Mouse (Mus musculus) forebrain, embryonic 12.5 days (tissue): ENCODE measurements around the gene Myo1a. TPM values are rescaled to one million over a fixed set of nuclear protein-coding genes. Genes with fewer than 3 reads are reported as not detected.
"Not testable (repeated sequence)": the region's sequence is repeated elsewhere in the genome, so short reads cannot be mapped to it uniquely, and the experiment has no call there.

Experiments used
- ATAC-seq: fragments of 200-750 bp; cut with Nextera tagmentation; 2 replicates; pipeline ENCODE4 v1.8.0; 2017; ENCODE audit warnings: moderate TSS enrichment; ENCODE audit not compliant: low FRiP score
- H3K27ac ChIP-seq: fragments of 300-500 bp; sonication (generic); 2 replicates; pipeline ENCODE4 v1.5.1; 2016; ENCODE audit warnings: mild to moderate bottlenecking
- H3K27me3 ChIP-seq: fragments of 300-500 bp; sonication (generic); 2 replicates; pipeline ENCODE4 v1.6.1; 2016; ENCODE audit warnings: mild to moderate bottlenecking
- H3K36me3 ChIP-seq: fragments of 300-500 bp; sonication (generic); replicated peaks from 2 replicates; pipeline ENCODE4 v1.6.1; 2016; ENCODE audit warnings: mild to moderate bottlenecking
- H3K4me1 ChIP-seq: fragments of 300-500 bp; sonication (generic); 2 replicates; pipeline ENCODE4 v1.6.1; 2016
- H3K4me2 ChIP-seq: fragments of 300-500 bp; sonication (generic); 2 replicates; pipeline ENCODE4 v1.6.1; 2016; ENCODE audit warnings: mild to moderate bottlenecking, moderate library complexity
- H3K4me3 ChIP-seq: fragments of 300-500 bp; sonication (generic); replicated peaks from 2 replicates; pipeline ENCODE4 v1.5.1; 2016; ENCODE audit warnings: mild to moderate bottlenecking
- H3K9ac ChIP-seq: fragments of 300-500 bp; sonication (generic); 2 replicates; pipeline ENCODE4 v1.6.1; 2016; ENCODE audit warnings: mild to moderate bottlenecking
- H3K9me3 ChIP-seq: fragments of 300-500 bp; sonication (generic); 2 replicates; pipeline ENCODE4 v1.6.1; 2016
- WGBS: fragments of 180-500 bp; shearing (Covaris S2); methylation state at CpG from one replicate; pipeline ENCODE4 v1.1.7; 2016; 5-methylcytosine and 5-hydroxymethylcytosine counted together
- polyA plus RNA-seq: library from polyadenylated mRNA; unstranded; fragments of >200 nt; fragmentation: Nextera tagmentation; extraction: Ambion mirVana; gene quantifications from 2 replicates; pipeline ENCODE4 v1.2.1, GENCODE M21; 2016

The Myo1a gene
- polyA plus RNA-seq, 1 experiment from 2014 or later, result 0.50 TPM

- no peaks in the 10 kb centered on the region for H3K9me3 ChIP-seq
- H3K27me3 ChIP-seq, result no peaks in the 10 kb centered on the region
- H3K4me3 ChIP-seq, result no peak overlapping the region
- H3K9ac ChIP-seq, result no peak overlapping the region
- no peaks in the 10 kb centered on the region for H3K36me3 ChIP-seq
- 57% methylated on average over 18 of the region's 18 CpGs for WGBS
- H3K27ac ChIP-seq, result no peak overlapping the region
- peak overlapping the region; percentile 32 for H3K4me2 ChIP-seq
- no peaks in the 10 kb centered on the region for H3K4me1 ChIP-seq
- no peak for ATAC-seq
Observed at GRCm38 (mm10) chr10:127755770-127756468, 50.9 kb downstream of the Myo1a start.

- Histone ChIP-seq H3K9me3 (no peaks in the 10 kb centered on the region), H3K36me3 (no peaks in the 10 kb centered on the region), H3K4me3 (no peak within 1 kb of the TSS), H3K27me3 (no peaks in the 10 kb centered on the region), H3K27ac (no peak within 1 kb of the TSS), H3K4me2 (no peak within 1 kb of the TSS), H3K9ac (no peak within 1 kb of the TSS), H3K4me1 (no peaks in the 10 kb centered on the region)
- no peak for ATAC-seq
- WGBS, result 73% methylated on average over 9 of the region's 9 CpGs
Observed at GRCm38 (mm10) chr10:127759181-127760110, 54.5 kb downstream of the Myo1a start, which contains the start of the genes Rdh1 and Rdh16f1. Rdh1 (plus strand) TSS chr10:127759721. Rdh16f1 (plus strand) TSS chr10:127759787.

GRCm38 (mm10) chr10:127762926-127763325, 58.0 kb downstream of the Myo1a start:
- H3K36me3 ChIP-seq, H3K9ac ChIP-seq, H3K4me2 ChIP-seq, H3K27me3 ChIP-seq, H3K4me3 ChIP-seq, H3K27ac ChIP-seq, ATAC-seq, H3K9me3 ChIP-seq, H3K4me1 ChIP-seq: not testable (repeated sequence)
- 90% methylated on average over 10 of the region's 10 CpGs for WGBS

GRCm38 (mm10) chr10:127763914-127764680, 59.1 kb downstream of the Myo1a start:
- H3K4me2 ChIP-seq, result no peak overlapping the region
- no peaks in the 10 kb centered on the region for H3K4me1 ChIP-seq
- H3K4me3 ChIP-seq, result no peak overlapping the region
- no peaks in the 10 kb centered on the region for H3K9me3 ChIP-seq
- no peak overlapping the region for H3K27ac ChIP-seq
- H3K27me3 ChIP-seq, result no peaks in the 10 kb centered on the region
- ATAC-seq, result no peak
- H3K9ac ChIP-seq, result no peak overlapping the region
- 70% methylated on average over 12 of the region's 12 CpGs for WGBS
- no peaks in the 10 kb centered on the region for H3K36me3 ChIP-seq

GRCm38 (mm10) chr10:127766564-127766963, 61.6 kb downstream of the Myo1a start:
- H3K9ac ChIP-seq, result no peak overlapping the region
- ATAC-seq, result no peak
- H3K36me3 ChIP-seq, result no peaks in the 10 kb centered on the region
- no peaks in the 10 kb centered on the region for H3K27me3 ChIP-seq
- no peak overlapping the region for H3K27ac ChIP-seq
- H3K4me3 ChIP-seq, result no peak overlapping the region
- H3K4me1 ChIP-seq, result no peaks in the 10 kb centered on the region
- H3K9me3 ChIP-seq, result no peaks in the 10 kb centered on the region
- WGBS, result 86% methylated on average over 1 of the region's 1 CpGs
- H3K4me2 ChIP-seq, result no peak overlapping the region

Other genes with a start within 250 kb of the Myo1a start
- gene Stac3, start 203.5 kb upstream of the Myo1a start, polyA plus RNA-seq, result 1.2 and 1.8 TPM in 2 replicates
- gene Ndufa4l2, start 190.2 kb upstream of the Myo1a start, polyA plus RNA-seq, result 5.9 and 9.0 TPM in 2 replicates
- 103 and 105 TPM in 2 replicates for gene Shmt2, start 182.7 kb upstream of the Myo1a start, polyA plus RNA-seq
- 60.0 and 62.4 TPM in 2 replicates for gene Nxph4, start 170.6 kb upstream of the Myo1a start, polyA plus RNA-seq
- gene Lrp1, start 84.0 kb upstream of the Myo1a start, polyA plus RNA-seq, result 81.4 and 81.8 TPM in 2 replicates
- gene Stat6, start 62.2 kb upstream of the Myo1a start, polyA plus RNA-seq, result 4.5 and 5.4 TPM in 2 replicates
- 10.0 TPM in 2 replicates for gene Nemp1, start 38.3 kb upstream of the Myo1a start, polyA plus RNA-seq
- gene Nab2, start 36.6 kb upstream of the Myo1a start, polyA plus RNA-seq, result 3.7 and 4.6 TPM in 2 replicates
- gene Tac2, start 19.3 kb downstream of the Myo1a start, polyA plus RNA-seq, result not detected in 2 replicates
- 5.2 and 6.2 TPM in 2 replicates for gene Zbtb39, start 34.4 kb downstream of the Myo1a start, polyA plus RNA-seq
- 0.28 and 0.42 TPM in 2 replicates for gene Gpr182, start 46.6 kb downstream of the Myo1a start, polyA plus RNA-seq
- not detected in 2 replicates for gene Rdh1, start 54.6 kb downstream of the Myo1a start, polyA plus RNA-seq
- gene Rdh16f1, start 54.6 kb downstream of the Myo1a start, polyA plus RNA-seq, result not detected in 2 replicates
- gene Rdh9, start 71.2 kb downstream of the Myo1a start, polyA plus RNA-seq, result 0.06 and 0.13 TPM in 2 replicates
- not detected in 2 replicates for gene Rdh16, start 96.0 kb downstream of the Myo1a start, polyA plus RNA-seq
- not detected in 2 replicates for gene Rdh19, start 144.8 kb downstream of the Myo1a start, polyA plus RNA-seq
- not detected in 2 replicates for gene Rdh16f2, start 161.3 kb downstream of the Myo1a start, polyA plus RNA-seq
- gene Rdh7, start 183.6 kb downstream of the Myo1a start, polyA plus RNA-seq, result not detected in 2 replicates
- not detected in 2 replicates for gene Sdr9c7, start 193.3 kb downstream of the Myo1a start, polyA plus RNA-seq